Mouse (Mus musculus) myocyte (in vitro differentiated cells): ENCODE results near the gene Isyna1. TPM values are rescaled to one million over a fixed set of nuclear protein-coding genes. Genes with fewer than 3 reads are reported as not detected.
A peak's percentile ranks its signal among the peaks of the same experiment; 100 is the strongest.

Source experiments
- H3K27me3 ChIP-seq: one replicate; pipeline ENCODE4 v1.6.1; 2011; ENCODE audit not compliant: control insufficient read depth, insufficient read depth, insufficient read length
- H3K36me3 ChIP-seq: one replicate; pipeline ENCODE4 v1.6.1; 2011; ENCODE audit not compliant: control insufficient read depth, insufficient read depth
- H3K4me2 ChIP-seq: one replicate; pipeline ENCODE4 v1.6.1; 2011; ENCODE audit warnings: low read depth, control low read depth
- H3K4me3 ChIP-seq: one replicate; pipeline ENCODE4 v1.5.1; 2011; ENCODE audit warnings: mild to moderate bottlenecking, control low read depth, moderate library complexity
- H3K79me2 ChIP-seq: one replicate; pipeline ENCODE4 v1.6.1; 2011; ENCODE audit not compliant: control insufficient read depth, insufficient read depth
- H3ac ChIP-seq: one replicate; pipeline ENCODE4 v1.6.1; 2011; ENCODE audit not compliant: control insufficient read depth, insufficient read length
- CEBPB ChIP-seq: IDR thresholded peaks from 2 replicates; pipeline ENCODE4 v1.6.1; 2011; ENCODE audit warnings: mild to moderate bottlenecking, moderate library complexity; ENCODE audit not compliant: poor library complexity, insufficient read depth, severe bottlenecking
- E2F4 ChIP-seq: IDR thresholded peaks from one replicate; pipeline ENCODE4 v1.6.1; 2011; ENCODE audit warnings: mild to moderate bottlenecking, control low read depth, moderate library complexity; ENCODE audit not compliant: insufficient read depth
- MAX ChIP-seq: IDR thresholded peaks from one replicate; pipeline ENCODE4 v1.6.1; 2011; ENCODE audit warnings: low read depth, mild to moderate bottlenecking, control low read depth
- MYOD1 ChIP-seq, 3 experiments: IDR thresholded peaks; one replicate each; pipeline ENCODE4 v1.6.1; 2011; ENCODE audit warnings: control low read depth in 2 of 3, low read depth in 2 of 3, mild to moderate bottlenecking in 2 of 3, moderate library complexity in 1 of 3; ENCODE audit not compliant: insufficient read length in 2 of 3, control insufficient read depth in 1 of 3
- MYOG ChIP-seq, 3 experiments: IDR thresholded peaks; one replicate each; pipeline ENCODE4 v1.6.1; 2011; ENCODE audit warnings: control low read depth in 2 of 3, low read depth in 2 of 3, mild to moderate bottlenecking in 2 of 3; ENCODE audit not compliant: insufficient read length in 2 of 3, control insufficient read depth in 1 of 3, insufficient read depth in 1 of 3
- POLR2A ChIP-seq: IDR thresholded peaks from one replicate; pipeline ENCODE4 v1.6.1; 2011; ENCODE audit warnings: low read depth, mild to moderate bottlenecking, control low read depth, moderate library complexity; ENCODE audit not compliant: insufficient read length
- POLR2AphosphoS2 ChIP-seq: IDR thresholded peaks from one replicate; pipeline ENCODE4 v1.6.1; 2011; ENCODE audit warnings: low read depth, control low read depth; ENCODE audit not compliant: insufficient read length
- REST ChIP-seq: IDR thresholded peaks from one replicate; pipeline ENCODE4 v1.6.1; 2011; ENCODE audit warnings: mild to moderate bottlenecking, control low read depth, moderate library complexity; ENCODE audit not compliant: insufficient read depth, insufficient read length
- SRF ChIP-seq: IDR thresholded peaks from one replicate; pipeline ENCODE4 v1.6.1; 2011; ENCODE audit warnings: low read depth; ENCODE audit not compliant: control insufficient read depth, insufficient read length
- TCF12 ChIP-seq: IDR thresholded peaks from one replicate; pipeline ENCODE4 v1.6.1; 2011; ENCODE audit warnings: mild to moderate bottlenecking, control low read depth; ENCODE audit not compliant: poor library complexity, insufficient read depth, severe bottlenecking
- TCF3 ChIP-seq: IDR thresholded peaks from one replicate; pipeline ENCODE4 v1.6.1; 2011; ENCODE audit warnings: low read depth, control low read depth; ENCODE audit not compliant: insufficient read length
- USF1 ChIP-seq: IDR thresholded peaks from one replicate; pipeline ENCODE4 v1.6.1; 2011; ENCODE audit warnings: low read depth, mild to moderate bottlenecking, control low read depth, moderate library complexity
- polyA plus RNA-seq: library from polyadenylated mRNA; unstranded; fragments of >200 nt; fragmentation: generic; extraction: Trizol; gene quantifications from one replicate; pipeline ENCODE4 v1.2.1, GENCODE M21; 2012; ENCODE audit warnings: missing spikeins

Gene Isyna1
- polyA plus RNA-seq, 1 experiment = 40.4 TPM

DNA sequence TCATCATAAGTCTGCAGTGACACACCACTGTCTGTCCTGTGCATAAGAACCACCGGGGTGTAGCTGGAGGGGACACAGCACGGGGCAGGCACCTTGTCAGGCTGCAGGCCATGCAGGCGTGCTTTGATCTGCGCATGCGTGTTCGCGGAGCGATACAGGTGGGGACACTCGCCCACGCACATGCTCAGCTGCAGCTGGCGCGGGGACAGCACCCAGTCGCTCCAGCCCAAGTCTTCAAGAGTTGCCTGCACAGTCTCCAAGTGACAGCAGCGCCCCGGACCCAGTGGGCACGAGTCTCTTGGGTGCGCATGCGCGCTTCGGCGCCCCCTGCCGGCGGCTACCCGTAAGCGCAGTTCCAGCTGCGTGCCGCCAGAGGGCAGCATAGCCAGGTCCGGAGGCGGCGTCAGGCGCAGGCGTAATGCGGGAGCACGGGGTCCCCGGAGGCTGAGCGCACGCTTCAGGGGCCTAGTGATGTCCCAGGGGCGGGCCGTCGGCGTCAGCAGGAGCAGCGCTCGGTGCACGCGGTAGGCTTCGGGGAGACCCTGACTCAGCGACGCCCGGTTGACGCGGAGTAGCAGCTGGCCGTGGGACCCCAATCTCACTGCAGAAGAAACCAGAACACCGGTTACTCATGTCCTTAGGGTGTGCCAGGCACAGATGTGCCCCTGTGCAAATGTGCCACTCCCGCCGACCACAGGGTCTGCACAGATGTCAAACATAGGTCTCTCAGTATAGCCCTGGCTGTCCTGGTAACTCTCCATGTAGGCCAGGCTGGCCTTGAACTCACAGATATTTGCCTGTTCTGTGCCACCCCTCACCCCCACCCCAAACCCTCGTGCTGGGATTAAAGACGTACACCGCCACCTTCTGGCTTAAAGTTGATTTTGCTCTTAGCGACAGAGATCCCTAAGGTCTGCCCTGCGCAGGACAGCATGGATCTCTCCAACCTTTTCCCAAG is 35.7 kb downstream of the Isyna1 start:
- no peaks in the 10 kb centered on the region for H3K27me3 ChIP-seq
- H3K36me3 ChIP-seq = no peaks in the 10 kb centered on the region
- peak overlapping the region; percentile 20 for H3ac ChIP-seq
- peak overlapping the region; percentile 70 for H3K4me2 ChIP-seq
- TF ChIP-seq SRF (no peak), CEBPB (no peak), E2F4 (no peak), MYOG (IDR thresholded peaks at IDR 0.05; ENCODE audit: control insufficient read depth in 1 of 3, insufficient read depth in 1 of 3, insufficient read length in 2 of 3, low read depth in 2 of 3) (peak in 1 of 3 experiments; percentile 44), POLR2AphosphoS2 (peak; percentile 61), TCF3 (no peak), REST (no peak), TCF12 (no peak), MYOD1 (IDR thresholded peaks at IDR 0.05; ENCODE audit: control insufficient read depth in 1 of 3, insufficient read length in 2 of 3, low read depth in 2 of 3) (peak in 1 of 3 experiments; percentile 76), USF1 (no peak), POLR2A (peak; percentile 67), MAX (no peak)
- peak overlapping the region; percentile 52 for H3K4me3 ChIP-seq
- no peaks in the 10 kb centered on the region for H3K79me2 ChIP-seq

DNA sequence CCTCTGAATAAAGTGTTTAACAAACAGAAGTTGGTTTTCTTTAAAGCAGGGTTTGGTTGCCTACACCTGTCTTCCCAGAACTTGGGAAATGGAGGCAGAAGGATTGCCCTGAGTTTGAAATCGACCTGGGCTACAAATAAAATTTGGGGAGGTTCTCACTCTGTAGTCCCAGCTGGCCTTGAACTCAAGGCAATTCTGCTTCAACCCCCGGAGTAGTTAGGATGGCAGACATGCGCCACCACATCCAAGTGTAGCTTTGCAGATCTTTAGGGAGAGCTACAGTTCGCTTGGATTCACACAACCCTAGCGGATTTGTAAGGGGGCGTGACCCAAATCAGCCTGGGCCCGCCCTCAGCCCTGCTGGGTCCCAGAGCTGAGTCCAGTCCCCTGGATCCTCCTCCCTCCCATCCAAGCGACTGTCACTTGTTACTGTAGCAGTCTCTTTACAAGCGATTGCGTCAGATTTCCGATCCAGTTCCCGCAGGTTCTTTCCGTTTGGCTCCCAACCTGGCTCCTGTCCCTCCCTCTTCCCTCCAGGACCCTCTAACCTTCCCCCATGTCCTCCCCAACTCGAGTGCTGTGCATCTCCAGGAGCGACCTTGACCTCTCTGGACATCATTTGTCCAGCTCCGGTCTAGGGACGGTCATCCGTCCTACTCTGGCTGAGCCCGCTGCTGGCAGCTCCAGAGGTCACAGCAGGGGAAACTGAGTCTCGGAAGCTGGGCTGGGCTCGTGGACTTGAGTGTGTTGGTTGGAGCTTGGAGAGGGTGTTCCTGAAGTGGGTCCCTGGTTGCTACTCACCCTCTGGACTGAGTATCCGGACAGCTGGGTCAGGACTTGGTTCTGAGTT is 36.6 kb downstream of the Isyna1 start:
- Histone ChIP-seq H3K4me3 (peak overlapping the region; percentile 52), H3ac (peak overlapping the region; percentile 20), H3K79me2 (no peaks in the 10 kb centered on the region), H3K4me2 (peak overlapping the region; percentile 70), H3K36me3 (no peaks in the 10 kb centered on the region), H3K27me3 (no peaks in the 10 kb centered on the region)
- TF ChIP-seq POLR2AphosphoS2 (no peak), TCF3 (no peak), REST (no peak), USF1 (no peak), TCF12 (no peak), SRF (no peak), MAX (no peak), MYOG (IDR thresholded peaks at IDR 0.05; ENCODE audit: control insufficient read depth in 1 of 3, insufficient read depth in 1 of 3, insufficient read length in 2 of 3, low read depth in 2 of 3) (no peak), MYOD1 (IDR thresholded peaks at IDR 0.05; ENCODE audit: control insufficient read depth in 1 of 3, insufficient read length in 2 of 3, low read depth in 2 of 3) (no peak), POLR2A (peak; percentile 15), CEBPB (peak; percentile 82; the same call in 1 of the 2 replicates), E2F4 (no peak)

DNA sequence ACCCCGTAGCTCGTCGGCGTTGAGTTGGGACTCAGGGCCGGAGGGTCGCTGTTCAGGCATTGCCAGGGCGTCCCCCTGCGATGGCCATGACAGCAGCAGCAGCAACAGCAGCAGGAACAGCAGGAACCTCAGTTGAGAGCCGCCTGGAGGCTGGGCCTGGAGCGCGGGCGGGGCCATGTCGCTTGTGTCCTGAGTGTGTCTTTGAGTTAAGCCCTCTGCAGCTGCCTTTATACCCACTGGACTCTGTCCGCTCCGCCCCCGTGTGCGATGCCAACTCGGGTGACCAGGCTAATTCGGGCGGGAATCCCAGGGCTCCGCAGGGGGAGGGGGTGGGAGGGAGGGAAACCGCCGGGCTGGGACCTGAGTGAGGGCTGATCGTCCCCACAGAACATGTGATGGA is 37.3 kb downstream of the Isyna1 start:
- no peaks in the 10 kb centered on the region for H3K27me3 ChIP-seq
- H3K79me2 ChIP-seq = no peaks in the 10 kb centered on the region
- TF ChIP-seq MYOG (IDR thresholded peaks at IDR 0.05; ENCODE audit: control insufficient read depth in 1 of 3, insufficient read depth in 1 of 3, insufficient read length in 2 of 3, low read depth in 2 of 3) (peak in 1 of 3 experiments; percentile 29), POLR2AphosphoS2 (peak; percentile 91), POLR2A (peak; percentile 89), TCF12 (no peak), USF1 (no peak)
- H3K4me3 ChIP-seq = peak overlapping the region; percentile 52
- no peak overlapping the region for H3ac ChIP-seq
- no peak overlapping the region for H3K4me2 ChIP-seq
- H3K36me3 ChIP-seq = no peaks in the 10 kb centered on the region

GRCm38 (mm10) chr8:70632346-70632892 is 38.2 kb downstream of the Isyna1 start, which contains the start of gene Gdf15:
TSS of gene Gdf15 (minus strand) at chr8:70632456.
- no peaks in the 10 kb centered on the region for H3K36me3 ChIP-seq
- H3K79me2 ChIP-seq = no peaks in the 10 kb centered on the region
- no peak within 1 kb of the TSS for H3K4me2 ChIP-seq
- no peak within 1 kb of the TSS for H3ac ChIP-seq
- TF ChIP-seq CEBPB (no peak), MAX (no peak), E2F4 (no peak), POLR2A (no peak), REST (no peak), MYOD1 (IDR thresholded peaks at IDR 0.05; ENCODE audit: control insufficient read depth in 1 of 3, insufficient read length in 2 of 3, low read depth in 2 of 3) (no peak)
- no peaks in the 10 kb centered on the region for H3K27me3 ChIP-seq
- peak within 1 kb of the TSS; percentile 52 for H3K4me3 ChIP-seq
